ENCODE assay signal across 8 mouse cellular contexts in the genomic region with DNA sequence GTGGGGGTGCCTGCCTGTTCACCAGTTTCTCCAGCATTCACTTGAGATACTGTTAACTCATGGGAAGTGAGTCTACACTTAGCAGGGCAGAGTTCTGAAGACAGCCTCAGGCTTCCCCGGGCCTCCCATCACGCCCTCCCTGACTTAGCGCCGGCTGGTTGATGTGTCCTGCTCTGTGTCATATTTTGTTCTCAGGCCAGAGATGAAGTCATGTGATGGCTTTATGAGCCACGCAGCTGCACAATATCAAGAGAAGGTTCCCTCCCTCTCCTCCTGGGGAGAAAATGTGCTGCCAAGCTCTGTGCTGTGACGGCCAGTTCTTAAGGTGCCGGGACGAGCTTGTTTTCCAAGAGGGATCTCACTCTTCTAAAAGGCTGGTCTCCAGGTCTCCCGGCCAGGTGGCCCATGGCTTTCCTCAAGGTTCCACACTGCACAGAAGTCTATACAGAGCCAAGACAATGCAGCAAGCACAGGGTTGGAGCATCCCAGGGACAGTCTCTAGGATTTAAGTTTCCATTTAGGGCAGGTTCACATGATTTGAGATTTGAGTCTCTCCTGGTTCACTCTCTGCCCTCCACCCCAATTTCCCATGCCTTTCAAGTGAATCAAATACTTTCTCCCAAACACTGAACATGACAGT.
DNase-seq lines count a peak whose midpoint lies in the region; ATAC-seq and TF ChIP-seq lines count a peak whose summit lies in the region.

No protein-coding gene starts in this region.

- 38% methylated on average over 9 of the region's 9 CpGs for WGBS in lung, embryonic 14.5 days

- no peak overlapping the region for H3K4me3 ChIP-seq in lung, embryonic 14.5 days (ENCODE audit: low read depth, low read length)

- H3K9me3 ChIP-seq in lung, embryonic 14.5 days (ENCODE audit: low read depth, low read length), result peaks cover 5% of the 10 kb centered on the region; the same call in 1 of the 2 replicates

- peak overlapping the region; percentile 62; the same call in 1 of the 2 replicates for H3K27ac ChIP-seq in lung, embryonic 14.5 days (ENCODE audit: low read depth)

- TF ChIP-seq CTCF in lung, embryonic 14.5 days (IDR thresholded peaks at IDR 0.05; ENCODE audit: low read depth), result no peak

- no peaks in the 10 kb centered on the region for H3K27me3 ChIP-seq in lung, embryonic 14.5 days (ENCODE audit: insufficient read depth, low read length)

- H3K4me2 ChIP-seq in lung, embryonic 14.5 days, result no peak overlapping the region

- ATAC-seq in lung, embryonic 14.5 days (ENCODE audit: insufficient read depth), result peak; percentile 93

- DNase-seq in right cerebral cortex, adult 18-20 months, result peak; percentile 10
- DNase-seq in right cerebral cortex, postnatal 10 days (ENCODE audit: low spot score in 2 of 2), result no peak
- peak; percentile 68 for DNase-seq in heart, postnatal 4 days
- DNase-seq in lung, embryonic 14.5 days, result peak; percentile 92
- DNase-seq in urinary bladder, postnatal 4 days (ENCODE audit: low spot score in 2 of 2), result peak; percentile 67 to 77
- DNase-seq in spleen, postnatal 4 days (ENCODE audit: low spot score in 2 of 2), result no peak
- no peak for DNase-seq in spleen, adult 12 weeks (ENCODE audit: low spot score)
- DNase-seq in natural killer cell, adult 2 months (ENCODE audit: low spot score in 2 of 2), result no peak

- H3K4me1 ChIP-seq in lung, embryonic 14.5 days (ENCODE audit: insufficient read depth), result peaks cover 9% of the 10 kb centered on the region; the same call in 1 of the 2 replicates

- H3K36me3 ChIP-seq in lung, embryonic 14.5 days (ENCODE audit: insufficient read depth), result no peaks in the 10 kb centered on the region

- no peak overlapping the region for H3K9ac ChIP-seq in lung, embryonic 14.5 days

Comparison
In these comparisons a context has a peak if more than half of its experiments do, and no peak if none do; other contexts are left out.
1. DNase-seq: peak in right cerebral cortex, adult 18-20 months (single experiment), heart, postnatal 4 days (single experiment), lung, embryonic 14.5 days (single experiment) and urinary bladder, postnatal 4 days (2 of 2); none in right cerebral cortex, postnatal 10 days (0 of 2), spleen, postnatal 4 days (0 of 2), spleen, adult 12 weeks (single experiment) and natural killer cell, adult 2 months (0 of 2).